Mouse (Mus musculus): ENCODE results near the gene Ten1. TPM values are rescaled to one million over a fixed set of nuclear protein-coding genes. Genes with fewer than 3 reads are reported as not detected.

Ten1 gene
- total and polyA plus RNA-seq, 3 experiments = 17.8 to 95.8 (median 47.8) TPM

- no peak for DNase-seq (ENCODE audit: low spot score)
- peaks cover 51% of the 10 kb centered on the region for H3K36me3 ChIP-seq (replicated peaks)
- no peaks in the 10 kb centered on the region for H3K27me3 ChIP-seq (ENCODE audit: insufficient read depth, low read length)
- H3K4me3 ChIP-seq (ENCODE audit: low read depth, low read length) = peak overlapping the region; percentile 79
- H3K4me1 ChIP-seq (ENCODE audit: insufficient read depth, low read depth, low read length) = peaks cover 31% of the 10 kb centered on the region
- TF ChIP-seq GATA1 (IDR thresholded peaks at IDR 0.05; ENCODE audit: borderline replicate concordance, low read length) = no peak
- no peak for TF ChIP-seq CTCF (IDR thresholded peaks at IDR 0.05; ENCODE audit: low read depth, low read length)
- no peak for TF ChIP-seq TAL1 (conservative IDR thresholded peaks at IDR 0.05; ENCODE audit: low read depth, low read length)
- TF ChIP-seq POLR2AphosphoS5 (IDR thresholded peaks at IDR 0.05; ENCODE audit: insufficient replicate concordance, low read depth, low read length) = no peak
- TF ChIP-seq GATA2 (IDR thresholded peaks at IDR 0.05; ENCODE audit: borderline replicate concordance, low read depth, low read length) = no peak
- H3K9me3 ChIP-seq (replicated peaks) = no peaks in the 10 kb centered on the region
- ATAC-seq (ENCODE audit: extremely low read depth, insufficient number of reproducible peaks, low FRiP score, poor library complexity, severe bottlenecking) = no peak
Measured at GRCm38 (mm10) chr11:116167232-116167631, 31.4 kb upstream of the Ten1 start.

DNA sequence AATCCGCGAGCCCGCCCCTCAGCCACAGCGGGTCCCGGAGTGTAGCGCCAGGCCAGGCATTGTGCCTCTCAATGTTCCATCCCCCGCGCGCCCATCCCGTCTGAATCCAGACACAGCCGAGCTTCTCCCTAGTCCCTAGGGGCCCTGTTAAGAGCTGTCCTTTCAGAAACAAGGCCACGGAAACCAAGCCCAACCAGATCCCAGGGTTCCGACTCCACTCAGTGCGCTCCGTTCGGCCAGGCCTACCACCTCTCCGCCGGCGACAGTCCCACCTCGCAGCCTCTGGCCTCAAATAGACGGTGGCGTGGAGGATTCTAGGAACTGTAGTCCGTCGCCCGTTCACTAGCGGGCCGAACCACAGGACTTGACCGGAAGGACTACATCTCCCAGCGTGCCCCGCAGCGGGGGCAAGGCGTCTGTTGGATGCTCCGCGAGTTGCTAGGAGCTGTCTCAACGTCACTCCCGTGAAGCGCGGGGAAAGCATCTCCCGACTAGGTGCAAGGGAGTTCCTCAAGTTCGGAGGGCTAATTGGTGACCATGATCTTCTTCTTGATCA, 30.7 kb upstream of the Ten1 start, which contains the start of gene Fbf1:
Fbf1 (minus strand) TSS at position 283 of the 556 bp plus-strand sequence.
- Histone ChIP-seq H3K4me3 (ENCODE audit: low read depth, low read length) (peak within 1 kb of the TSS; percentile 79), H3K9me3 (replicated peaks) (no peaks in the 10 kb centered on the region), H3K27me3 (ENCODE audit: insufficient read depth, low read length) (no peaks in the 10 kb centered on the region), H3K36me3 (replicated peaks) (peaks cover 53% of the 10 kb centered on the region), H3K4me1 (ENCODE audit: insufficient read depth, low read depth, low read length) (peaks cover 29% of the 10 kb centered on the region)
- ATAC-seq (ENCODE audit: extremely low read depth, insufficient number of reproducible peaks, low FRiP score, poor library complexity, severe bottlenecking) (peak; percentile 98), DNase-seq (ENCODE audit: low spot score) (peak; percentile 82)
- TF ChIP-seq POLR2AphosphoS5 (IDR thresholded peaks at IDR 0.05; ENCODE audit: insufficient replicate concordance, low read depth, low read length) = no peak
- no peak for TF ChIP-seq GATA1 (IDR thresholded peaks at IDR 0.05; ENCODE audit: borderline replicate concordance, low read length)
- no peak for TF ChIP-seq TAL1 (conservative IDR thresholded peaks at IDR 0.05; ENCODE audit: low read depth, low read length)
- no peak for TF ChIP-seq CTCF (IDR thresholded peaks at IDR 0.05; ENCODE audit: low read depth, low read length)
- TF ChIP-seq GATA2 (IDR thresholded peaks at IDR 0.05; ENCODE audit: borderline replicate concordance, low read depth, low read length) = no peak

DNA sequence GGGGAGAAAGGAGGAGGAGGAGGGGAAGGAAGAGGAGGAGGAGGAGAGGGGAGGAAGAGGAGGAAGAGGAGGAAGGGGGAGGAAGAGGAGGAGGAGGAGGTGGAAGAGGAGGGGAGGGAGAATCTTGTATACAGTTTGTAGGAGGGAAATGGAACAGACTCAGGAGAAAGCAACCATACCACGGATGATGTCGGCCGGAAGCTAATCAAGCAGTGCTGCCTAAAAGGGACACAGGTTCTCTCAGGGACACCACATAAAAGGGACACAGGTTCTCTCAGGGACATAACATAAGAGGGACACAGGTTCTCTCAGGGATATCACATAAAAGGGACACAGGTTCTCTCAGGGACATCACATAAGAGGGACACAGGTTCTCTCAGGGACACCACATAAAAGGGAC, 29.4 kb upstream of the Ten1 start:
- H3K27me3 ChIP-seq (ENCODE audit: insufficient read depth, low read length) = no peaks in the 10 kb centered on the region
- H3K36me3 ChIP-seq (replicated peaks) = peaks cover 53% of the 10 kb centered on the region
- TF ChIP-seq POLR2AphosphoS5 (IDR thresholded peaks at IDR 0.05; ENCODE audit: insufficient replicate concordance, low read depth, low read length) (no peak), GATA2 (IDR thresholded peaks at IDR 0.05; ENCODE audit: borderline replicate concordance, low read depth, low read length) (no peak), TAL1 (conservative IDR thresholded peaks at IDR 0.05; ENCODE audit: low read depth, low read length) (no peak), CTCF (IDR thresholded peaks at IDR 0.05; ENCODE audit: low read depth, low read length) (no peak), GATA1 (IDR thresholded peaks at IDR 0.05; ENCODE audit: borderline replicate concordance, low read length) (no peak)
- no peak for ATAC-seq (ENCODE audit: extremely low read depth, insufficient number of reproducible peaks, low FRiP score, poor library complexity, severe bottlenecking)
- H3K4me3 ChIP-seq (ENCODE audit: low read depth, low read length) = no peak overlapping the region
- no peaks in the 10 kb centered on the region for H3K9me3 ChIP-seq (replicated peaks)
- no peak for DNase-seq (ENCODE audit: low spot score)
- peaks cover 29% of the 10 kb centered on the region for H3K4me1 ChIP-seq (ENCODE audit: insufficient read depth, low read depth, low read length)

DNA sequence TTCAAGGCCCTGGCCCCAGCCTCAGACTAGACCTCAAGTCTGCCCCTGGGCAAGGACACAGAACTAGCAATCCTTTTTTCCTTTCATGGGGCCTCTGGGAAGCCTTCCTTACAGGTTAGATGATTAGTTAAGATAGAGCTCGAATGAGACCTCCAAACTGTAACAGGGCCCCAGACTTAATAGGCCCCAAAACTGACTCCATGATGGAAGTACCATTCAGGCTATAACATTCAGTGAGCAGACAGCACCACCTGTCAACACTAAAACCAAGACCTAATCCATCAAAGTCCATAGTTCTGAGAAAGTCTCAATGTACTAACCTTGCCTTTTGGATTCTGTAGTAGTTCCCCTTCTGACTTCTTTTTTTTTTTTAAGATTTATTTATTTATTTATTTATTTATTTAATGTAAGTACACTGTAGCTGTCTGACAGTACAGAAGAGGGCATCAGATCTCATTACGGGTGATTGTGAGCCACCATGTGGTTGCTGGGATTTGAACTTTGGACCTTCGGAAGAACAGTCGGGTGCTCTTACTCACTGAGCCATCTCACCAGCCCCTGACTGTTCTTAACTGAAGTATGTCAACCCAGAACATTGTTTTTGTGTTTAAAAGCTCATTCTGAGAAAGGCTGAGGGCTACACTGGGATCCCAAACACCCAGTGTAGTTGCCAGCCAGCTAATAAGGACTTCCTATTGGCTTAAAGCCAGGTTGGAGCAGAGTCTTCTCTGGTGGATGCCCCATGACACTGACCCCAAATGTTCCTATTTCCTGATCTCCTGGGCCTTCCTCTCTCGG, 28.5 kb upstream of the Ten1 start:
- no peaks in the 10 kb centered on the region for H3K27me3 ChIP-seq (ENCODE audit: insufficient read depth, low read length)
- H3K36me3 ChIP-seq (replicated peaks) = peaks cover 53% of the 10 kb centered on the region

DNA sequence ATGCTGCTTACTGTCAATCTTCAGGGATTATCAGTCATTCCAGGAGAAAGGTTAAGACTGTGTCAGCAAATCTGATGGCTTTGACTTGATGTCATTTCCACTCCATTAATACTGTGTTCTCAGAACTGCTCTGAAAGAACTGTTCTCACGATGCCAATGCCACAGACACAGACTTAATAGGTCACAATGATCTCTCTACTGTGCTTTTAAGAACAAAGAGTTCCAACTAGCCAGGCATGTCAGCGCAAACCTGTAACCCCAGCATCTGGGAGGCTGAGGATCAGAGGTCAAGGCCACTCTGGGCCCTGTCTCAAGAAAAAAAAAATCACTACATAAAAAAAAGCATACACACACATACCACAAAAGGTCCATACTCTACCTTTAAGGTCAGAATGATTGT, 26.7 kb upstream of the Ten1 start:
- H3K4me3 ChIP-seq (ENCODE audit: low read depth, low read length) = no peak overlapping the region
- TF ChIP-seq POLR2AphosphoS5 (IDR thresholded peaks at IDR 0.05; ENCODE audit: insufficient replicate concordance, low read depth, low read length) (no peak), TAL1 (conservative IDR thresholded peaks at IDR 0.05; ENCODE audit: low read depth, low read length) (no peak), GATA2 (IDR thresholded peaks at IDR 0.05; ENCODE audit: borderline replicate concordance, low read depth, low read length) (no peak), CTCF (IDR thresholded peaks at IDR 0.05; ENCODE audit: low read depth, low read length) (no peak), GATA1 (IDR thresholded peaks at IDR 0.05; ENCODE audit: borderline replicate concordance, low read length) (no peak)
- no peaks in the 10 kb centered on the region for H3K27me3 ChIP-seq (ENCODE audit: insufficient read depth, low read length)
- no peak for DNase-seq (ENCODE audit: low spot score)
- H3K36me3 ChIP-seq (replicated peaks) = peaks cover 56% of the 10 kb centered on the region
- H3K9me3 ChIP-seq (replicated peaks) = no peaks in the 10 kb centered on the region
- peaks cover 25% of the 10 kb centered on the region for H3K4me1 ChIP-seq (ENCODE audit: insufficient read depth, low read depth, low read length)
- ATAC-seq (ENCODE audit: extremely low read depth, insufficient number of reproducible peaks, low FRiP score, poor library complexity, severe bottlenecking) = no peak

More for the DNA sequence above, 28.5 kb upstream of the Ten1 start:
- no peak overlapping the region for H3K4me3 ChIP-seq (ENCODE audit: low read depth, low read length)
- DNase-seq (ENCODE audit: low spot score) = no peak
- peaks cover 34% of the 10 kb centered on the region for H3K4me1 ChIP-seq (ENCODE audit: insufficient read depth, low read depth, low read length)
- no peaks in the 10 kb centered on the region for H3K9me3 ChIP-seq (replicated peaks)
- TF ChIP-seq POLR2AphosphoS5 (IDR thresholded peaks at IDR 0.05; ENCODE audit: insufficient replicate concordance, low read depth, low read length) (no peak), GATA2 (IDR thresholded peaks at IDR 0.05; ENCODE audit: borderline replicate concordance, low read depth, low read length) (no peak), TAL1 (conservative IDR thresholded peaks at IDR 0.05; ENCODE audit: low read depth, low read length) (no peak), CTCF (IDR thresholded peaks at IDR 0.05; ENCODE audit: low read depth, low read length) (no peak), GATA1 (IDR thresholded peaks at IDR 0.05; ENCODE audit: borderline replicate concordance, low read length) (no peak)
- no peak for ATAC-seq (ENCODE audit: extremely low read depth, insufficient number of reproducible peaks, low FRiP score, poor library complexity, severe bottlenecking)

- ATAC-seq (ENCODE audit: extremely low read depth, insufficient number of reproducible peaks, low FRiP score, poor library complexity, severe bottlenecking) (no peak), DNase-seq (ENCODE audit: low spot score) (no peak)
- Histone ChIP-seq H3K4me3 (ENCODE audit: low read depth, low read length) (no peak overlapping the region), H3K27me3 (ENCODE audit: insufficient read depth, low read length) (no peaks in the 10 kb centered on the region), H3K36me3 (replicated peaks) (peaks cover 83% of the 10 kb centered on the region), H3K4me1 (ENCODE audit: insufficient read depth, low read depth, low read length) (peaks cover 4% of the 10 kb centered on the region; the same call in 1 of the 2 replicates), H3K9me3 (replicated peaks) (no peaks in the 10 kb centered on the region)
- TF ChIP-seq POLR2AphosphoS5 (IDR thresholded peaks at IDR 0.05; ENCODE audit: insufficient replicate concordance, low read depth, low read length) = no peak
- TF ChIP-seq CTCF (IDR thresholded peaks at IDR 0.05; ENCODE audit: low read depth, low read length) = no peak
- no peak for TF ChIP-seq TAL1 (conservative IDR thresholded peaks at IDR 0.05; ENCODE audit: low read depth, low read length)
- TF ChIP-seq GATA2 (IDR thresholded peaks at IDR 0.05; ENCODE audit: borderline replicate concordance, low read depth, low read length) = no peak
- TF ChIP-seq GATA1 (IDR thresholded peaks at IDR 0.05; ENCODE audit: borderline replicate concordance, low read length) = no peak
Measured at GRCm38 (mm10) chr11:116174775-116175448, 23.7 kb upstream of the Ten1 start.
